Mouse (Mus musculus) olfactory bulb, adult 2 months (tissue): Measurements from ENCODE around the gene Cdyl2. TPM values are rescaled to one million over a fixed set of nuclear protein-coding genes. Genes with fewer than 3 reads are reported as not detected.

Source experiments
- H3K27ac ChIP-seq: fragments of 200-500 bp; 2 replicates; pipeline ENCODE4 v1.5.1; 2012; ENCODE audit warnings: low read depth, low read length; ENCODE audit not compliant: insufficient read depth
- H3K4me1 ChIP-seq: fragments of 200-500 bp; 2 replicates; pipeline ENCODE4 v1.6.1; 2012; ENCODE audit warnings: low read length; ENCODE audit not compliant: control insufficient read depth, insufficient read depth
- H3K4me3 ChIP-seq: fragments of 200-500 bp; 2 replicates; pipeline ENCODE4 v1.5.1; 2012; ENCODE audit warnings: mild to moderate bottlenecking, low read depth, low read length, moderate library complexity; ENCODE audit not compliant: insufficient read depth
- CTCF ChIP-seq: fragments of 200-500 bp; IDR thresholded peaks from 2 replicates; pipeline ENCODE4 v1.5.1; 2012; ENCODE audit warnings: low read depth, mild to moderate bottlenecking, low read length, moderate library complexity; ENCODE audit not compliant: insufficient read depth
- POLR2A ChIP-seq: fragments of 200-500 bp; IDR thresholded peaks from 2 replicates; pipeline ENCODE4 v1.6.1; 2012; ENCODE audit warnings: mild to moderate bottlenecking, low read depth, low read length, moderate library complexity; ENCODE audit not compliant: insufficient read depth
- WGBS: fragments of 180-500 bp; shearing (Covaris S2); methylation state at CpG from one replicate; pipeline ENCODE4 v1.1.7; 2018; 5-methylcytosine and 5-hydroxymethylcytosine counted together
- polyA plus RNA-seq: library from polyadenylated mRNA; stranded (reverse); fragments of >200 nt; gene quantifications from 2 replicates; pipeline ENCODE4 v1.2.4, GENCODE M21; 2012; ENCODE audit warnings: low replicate concordance; ENCODE audit not compliant: missing spikeins, insufficient read depth, insufficient read length

Gene Cdyl2
- not detected in 2 replicates for polyA plus RNA-seq

DNA sequence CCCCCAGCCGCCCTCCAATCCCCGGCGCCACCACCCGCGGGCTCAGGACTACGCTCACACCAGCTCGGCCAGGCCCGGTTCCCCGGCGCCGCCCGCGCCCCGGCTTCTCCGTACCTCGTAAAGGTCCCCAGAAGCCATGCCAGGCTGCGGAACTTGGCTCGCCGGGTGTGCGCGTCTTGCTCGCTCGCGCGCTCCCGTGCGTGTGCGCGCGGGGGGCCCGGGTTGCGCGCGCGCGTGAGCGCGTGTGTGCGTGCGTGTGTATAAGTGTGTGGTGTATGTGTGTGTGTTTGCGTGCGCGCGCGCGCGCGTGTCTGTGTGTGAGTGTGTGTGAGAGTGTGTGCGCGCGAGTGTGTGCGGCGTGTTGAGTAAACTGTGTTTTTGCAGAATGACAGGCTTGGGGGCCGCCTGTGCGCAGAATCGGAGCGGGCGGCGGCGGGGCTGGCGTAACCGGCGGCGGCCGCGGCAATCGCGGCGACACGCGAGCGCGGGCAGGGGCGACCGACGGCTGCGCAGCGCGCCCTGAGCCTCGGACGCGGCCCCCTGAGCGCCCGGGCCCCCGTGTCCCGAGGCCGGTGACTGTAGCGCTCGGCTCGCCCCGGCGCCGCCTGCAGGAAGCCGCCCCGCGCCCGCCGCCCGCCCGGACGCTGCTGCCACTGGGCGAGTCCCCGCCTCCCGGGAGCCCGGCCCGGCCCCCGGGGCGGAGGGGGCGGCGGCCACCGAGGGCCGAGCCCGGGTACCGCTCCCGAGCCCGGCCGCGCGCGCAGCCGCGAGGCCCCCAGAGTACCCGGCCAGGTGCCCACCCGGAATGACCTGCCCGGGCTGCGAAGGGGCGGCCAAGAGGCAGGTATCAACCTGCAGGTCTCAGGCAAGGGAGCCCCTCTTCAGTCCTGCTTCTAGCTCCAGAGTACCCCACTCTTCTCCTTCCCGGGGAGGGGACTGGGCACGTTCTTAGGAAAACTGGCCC is at the start of gene Cdyl2:
Cdyl2 (minus strand) TSS at position 308 of the 964 bp plus-strand sequence.
- Histone ChIP-seq H3K27ac (peak within 1 kb of the TSS; percentile 59), H3K4me1 (peaks cover 16% of the 10 kb centered on the region), H3K4me3 (peak within 1 kb of the TSS; percentile 91)
- TF ChIP-seq CTCF: no peak
- TF ChIP-seq POLR2A: no peak
- under 1% methylated on average over 126 of the region's 129 CpGs for WGBS

GRCm38 (mm10) chr8:116780594-116780993 is 47.8 kb upstream of the Cdyl2 start:
- Histone ChIP-seq H3K4me3 (no peak overlapping the region), H3K27ac (no peak overlapping the region), H3K4me1 (no peaks in the 10 kb centered on the region)
- 80% methylated on average over 8 of the region's 8 CpGs for WGBS
- TF ChIP-seq CTCF (no peak), POLR2A (no peak)

DNA sequence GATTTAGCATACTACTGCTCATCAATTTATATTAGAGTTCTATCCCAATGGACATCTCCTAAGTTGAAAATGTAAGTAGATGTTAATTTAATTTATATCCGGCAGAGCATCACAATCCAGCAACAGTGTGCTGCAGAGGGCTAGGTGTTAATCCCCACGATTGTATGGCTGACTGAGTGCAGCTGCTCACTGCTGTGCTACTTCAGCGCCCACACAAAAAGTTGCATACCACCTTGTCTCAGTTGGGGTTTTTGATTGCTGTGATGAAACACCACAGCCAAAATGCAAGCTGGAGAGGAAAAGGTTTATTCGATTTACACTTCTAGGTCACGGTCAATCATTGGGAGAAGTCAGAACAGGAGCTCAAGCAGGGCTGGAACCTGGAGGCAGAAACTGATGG is 41.4 kb upstream of the Cdyl2 start:
- 88% methylated on average over 5 of the region's 5 CpGs for WGBS
- H3K4me1 ChIP-seq: no peaks in the 10 kb centered on the region
- no peak overlapping the region for H3K27ac ChIP-seq
- H3K4me3 ChIP-seq: no peak overlapping the region
- TF ChIP-seq CTCF: no peak
- TF ChIP-seq POLR2A: no peak

- TF ChIP-seq CTCF: no peak
- TF ChIP-seq POLR2A: no peak
- Histone ChIP-seq H3K4me1 (no peaks in the 10 kb centered on the region), H3K27ac (no peak overlapping the region), H3K4me3 (no peak overlapping the region)
- 88% methylated on average over 9 of the region's 9 CpGs for WGBS
Measured at GRCm38 (mm10) chr8:116772727-116773126, 39.9 kb upstream of the Cdyl2 start.

- TF ChIP-seq CTCF: no peak
- TF ChIP-seq POLR2A: no peak
- no peaks in the 10 kb centered on the region for H3K4me1 ChIP-seq
- no peak overlapping the region for H3K27ac ChIP-seq
- WGBS: 77% methylated on average over 7 of the region's 7 CpGs
- no peak overlapping the region for H3K4me3 ChIP-seq
Measured at GRCm38 (mm10) chr8:116771797-116772343, 39.1 kb upstream of the Cdyl2 start.

DNA sequence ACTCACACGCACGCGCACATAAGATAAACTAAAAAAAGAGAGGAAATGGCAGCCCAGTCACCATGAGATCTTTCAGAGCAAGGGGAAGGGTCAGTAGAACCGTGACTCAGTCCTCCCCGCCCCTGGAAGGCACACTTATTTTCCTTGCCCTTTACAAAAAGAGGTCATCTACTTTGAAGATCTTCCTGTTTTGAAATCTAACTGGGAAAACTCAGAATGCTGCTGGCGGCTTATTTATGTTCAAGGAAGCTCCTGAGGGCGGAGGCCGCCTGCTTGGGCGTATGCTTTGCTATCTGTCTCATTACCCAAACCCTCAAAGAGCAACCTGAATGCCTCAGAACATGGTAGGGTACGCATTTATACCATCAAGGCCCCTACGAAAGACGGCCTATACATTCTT is 38.0 kb upstream of the Cdyl2 start:
- 86% methylated on average over 12 of the region's 12 CpGs for WGBS
- no peak for TF ChIP-seq POLR2A
- no peak for TF ChIP-seq CTCF

GRCm38 (mm10) chr8:116756174-116756573 is 23.4 kb upstream of the Cdyl2 start:
- no peak for TF ChIP-seq CTCF
- no peak for TF ChIP-seq POLR2A
- H3K4me1 ChIP-seq: no peaks in the 10 kb centered on the region
- 74% methylated on average over 3 of the region's 3 CpGs for WGBS
- H3K4me3 ChIP-seq: no peak overlapping the region
- no peak overlapping the region for H3K27ac ChIP-seq

More for the DNA sequence above, 38.0 kb upstream of the Cdyl2 start:
- Histone ChIP-seq H3K4me3 (no peak overlapping the region), H3K27ac (no peak overlapping the region), H3K4me1 (no peaks in the 10 kb centered on the region)

DNA sequence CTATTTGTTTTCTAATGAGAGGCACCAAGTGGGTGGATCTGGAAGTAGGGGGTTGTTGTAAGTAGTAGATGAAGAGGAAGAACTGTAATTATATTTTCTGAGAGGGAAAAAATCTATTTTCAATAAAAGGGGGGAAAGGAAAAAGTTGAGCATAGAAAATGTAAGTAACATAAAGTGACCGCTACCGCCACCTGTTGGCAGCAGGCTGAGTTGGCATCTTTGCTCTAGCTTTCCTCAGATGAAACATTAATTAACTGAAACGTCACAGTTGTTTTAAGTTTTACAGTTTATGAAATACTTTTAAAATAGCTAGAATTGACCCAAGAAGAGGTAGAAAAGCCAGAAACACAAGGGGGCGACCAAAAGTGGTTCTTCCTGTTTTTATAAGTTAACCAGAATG is 22.8 kb upstream of the Cdyl2 start:
- WGBS: 8% methylated on average over 4 of the region's 4 CpGs
- no peak overlapping the region for H3K27ac ChIP-seq
- H3K4me3 ChIP-seq: no peak overlapping the region
- no peaks in the 10 kb centered on the region for H3K4me1 ChIP-seq
- TF ChIP-seq CTCF: no peak

DNA sequence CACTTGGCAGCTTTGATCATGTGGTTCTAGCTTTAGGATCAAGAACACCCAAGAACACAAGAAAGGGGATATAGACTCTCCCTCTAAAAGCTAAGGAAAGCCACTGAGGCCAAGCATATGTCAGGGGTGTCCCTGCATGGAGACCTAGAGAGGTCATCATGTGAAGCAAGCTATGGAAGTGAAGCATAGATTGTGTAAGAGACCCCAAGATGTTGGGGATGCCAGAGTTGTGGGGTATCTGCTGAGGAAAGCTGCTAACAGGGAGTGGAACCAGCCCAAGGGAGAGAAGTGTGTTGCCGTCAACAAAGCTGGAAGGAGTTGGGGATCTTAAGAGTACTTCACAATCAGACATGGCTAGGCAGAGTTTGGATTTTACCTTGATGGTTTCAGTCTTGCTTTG is 7.9 kb upstream of the Cdyl2 start:
- no peak overlapping the region for H3K4me3 ChIP-seq
- 100% methylated on average over 1 of the region's 1 CpGs for WGBS
- no peak for TF ChIP-seq CTCF
- TF ChIP-seq POLR2A: no peak

GRCm38 (mm10) chr8:116735306-116735705 is 2.5 kb upstream of the Cdyl2 start:
- H3K4me3 ChIP-seq: no peak overlapping the region
- H3K27ac ChIP-seq: no peak overlapping the region
- peaks cover 16% of the 10 kb centered on the region for H3K4me1 ChIP-seq
- 56% methylated on average over 5 of the region's 5 CpGs for WGBS
- TF ChIP-seq POLR2A: no peak

More for the DNA sequence above, 7.9 kb upstream of the Cdyl2 start:
- H3K27ac ChIP-seq: no peak overlapping the region
- peaks cover under 1% of the 10 kb centered on the region; the same call in 1 of the 2 replicates for H3K4me1 ChIP-seq
